In the genomic region with DNA sequence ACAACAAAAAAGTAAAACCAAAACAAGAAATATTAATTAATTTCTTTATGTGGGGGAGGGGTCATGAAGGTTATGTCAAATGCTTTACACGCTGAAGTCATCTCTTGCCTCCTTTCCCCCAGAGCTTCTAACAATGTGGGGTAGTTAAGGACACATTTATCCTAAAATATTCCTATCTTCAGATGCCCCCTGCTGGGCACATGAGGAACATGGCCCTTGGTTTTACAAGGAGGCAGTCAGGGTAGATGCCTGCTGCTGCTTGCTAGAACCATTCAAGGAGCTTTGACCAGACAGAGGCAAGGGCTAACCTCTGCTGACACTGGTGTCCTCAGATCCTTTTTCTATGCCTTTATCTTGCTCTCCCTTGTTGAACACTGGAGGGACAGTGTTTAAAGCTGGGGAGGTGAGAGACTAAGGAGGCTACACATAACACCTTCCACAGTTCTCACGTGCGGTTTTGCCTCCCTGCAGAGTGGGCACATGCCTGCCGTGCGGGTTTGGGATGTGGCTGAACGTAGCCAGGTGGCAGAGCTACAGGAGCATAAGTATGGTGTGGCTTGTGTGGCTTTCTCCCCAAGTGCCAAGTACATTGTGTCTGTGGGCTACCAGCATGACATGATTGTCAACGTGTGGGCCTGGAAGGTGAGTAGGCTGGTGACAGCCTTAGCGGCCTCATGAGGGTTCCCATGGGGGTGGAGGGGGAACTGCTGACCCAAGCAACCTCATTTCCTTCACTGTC, we compare ENCODE assay signal across 8 mouse cellular contexts. TPM values are rescaled to one million over a fixed set of nuclear protein-coding genes. Genes with fewer than 3 reads are reported as not detected.
DNase-seq lines count a peak whose midpoint lies in the region; ATAC-seq and TF ChIP-seq lines count a peak whose summit lies in the region.

No protein-coding gene starts in this region.

- dilution Hi-C loops in CH12.LX (cut with MboI; ENCODE audit: extremely low pct_ligation_motif_present, extremely low pct_unique_long_range_greater_than_20kb, low sequenced_read_pairs): no loop called here

- peak; percentile 80 for TF ChIP-seq RAD21 in CH12.LX (IDR thresholded peaks at IDR 0.05; ENCODE audit: low read depth, low read length)

- in situ Hi-C loops in CH12.LX (cut with MboI; ENCODE audit: low pct_ligation_motif_present, low pct_unique_long_range_greater_than_20kb, low sequenced_read_pairs): no loop called here

- no peak overlapping the region for H3K4me3 ChIP-seq in forebrain, embryonic 13.5 days
- no peak overlapping the region for H3K4me3 ChIP-seq in forebrain, embryonic 12.5 days (replicated peaks)
- no peak overlapping the region for H3K4me3 ChIP-seq in CH12.LX (replicated peaks in 1 of 3; ENCODE audit: low read depth in 2 of 3, low read length in 2 of 3, poor library complexity in 1 of 3)
- no peak overlapping the region for H3K4me3 ChIP-seq in forebrain, embryonic 16.5 days (replicated peaks; ENCODE audit: low read length)
- H3K4me3 ChIP-seq in limb, embryonic 12.5 days (replicated peaks): no peak overlapping the region

- no peaks in the 10 kb centered on the region for H3K9me3 ChIP-seq in forebrain, embryonic 13.5 days (replicated peaks)
- H3K9me3 ChIP-seq in forebrain, embryonic 12.5 days: no peaks in the 10 kb centered on the region
- no peaks in the 10 kb centered on the region for H3K9me3 ChIP-seq in CH12.LX (replicated peaks; ENCODE audit: low read length)
- no peaks in the 10 kb centered on the region for H3K9me3 ChIP-seq in forebrain, embryonic 16.5 days (ENCODE audit: control insufficient read depth, low read length)
- no peaks in the 10 kb centered on the region for H3K9me3 ChIP-seq in limb, embryonic 12.5 days

- H3K79me2 ChIP-seq in CH12.LX (replicated peaks; ENCODE audit: control insufficient read depth, extremely low read depth, insufficient read depth, poor library complexity, severe bottlenecking): no peaks in the 10 kb centered on the region

- H3K27me3 ChIP-seq in forebrain, embryonic 13.5 days: no peaks in the 10 kb centered on the region
- H3K27me3 ChIP-seq in forebrain, embryonic 12.5 days: no peaks in the 10 kb centered on the region
- H3K27me3 ChIP-seq in CH12.LX (replicated peaks): no peaks in the 10 kb centered on the region
- no peaks in the 10 kb centered on the region for H3K27me3 ChIP-seq in forebrain, embryonic 16.5 days (replicated peaks; ENCODE audit: control insufficient read depth, insufficient read depth, low read length)
- no peaks in the 10 kb centered on the region for H3K27me3 ChIP-seq in limb, embryonic 12.5 days

- TF ChIP-seq EP300 in CH12.LX (IDR thresholded peaks at IDR 0.05; ENCODE audit: low read length): no peak

- ATAC-seq in forebrain, embryonic 13.5 days: 0 out of 2 replicates have a peak, but pooled peaks have one; percentile 16
- ATAC-seq in forebrain, embryonic 12.5 days (ENCODE audit: low FRiP score): no peak
- ATAC-seq in forebrain, embryonic 16.5 days: peak; percentile 66
- ATAC-seq in limb, embryonic 12.5 days (ENCODE audit: insufficient number of reproducible peaks, insufficient read depth, low FRiP score, low TSS enrichment, low read depth): peak; percentile 20; the same call in 1 of the 2 replicates
- ATAC-seq in neutrophil, adult 5-6 weeks (ENCODE audit: extremely low read depth, insufficient number of reproducible peaks, low FRiP score, poor library complexity, severe bottlenecking): peak; percentile 58

- WGBS in forebrain, embryonic 13.5 days: 83% methylated on average over 8 of the region's 8 CpGs
- 84% methylated on average over 8 of the region's 8 CpGs for WGBS in forebrain, embryonic 12.5 days
- 84% methylated on average over 8 of the region's 8 CpGs for WGBS in forebrain, embryonic 16.5 days
- WGBS in limb, embryonic 12.5 days: 80% methylated on average over 8 of the region's 8 CpGs

- H3K27ac ChIP-seq in forebrain, embryonic 13.5 days: no peak overlapping the region
- H3K27ac ChIP-seq in forebrain, embryonic 12.5 days: no peak overlapping the region
- H3K27ac ChIP-seq in CH12.LX (ENCODE audit: insufficient read depth, low read depth): no peak overlapping the region
- no peak overlapping the region for H3K27ac ChIP-seq in forebrain, embryonic 16.5 days (ENCODE audit: low read length)
- no peak overlapping the region for H3K27ac ChIP-seq in limb, embryonic 12.5 days

- H3K9ac ChIP-seq in forebrain, embryonic 13.5 days: no peak overlapping the region
- no peak overlapping the region for H3K9ac ChIP-seq in forebrain, embryonic 12.5 days
- H3K9ac ChIP-seq in CH12.LX (ENCODE audit: insufficient read depth, low read depth): no peak overlapping the region
- H3K9ac ChIP-seq in forebrain, embryonic 16.5 days (replicated peaks; ENCODE audit: low read depth, low read length): no peak overlapping the region
- no peak overlapping the region for H3K9ac ChIP-seq in limb, embryonic 12.5 days (replicated peaks)

- H3K36me3 ChIP-seq in forebrain, embryonic 13.5 days (ENCODE audit: poor library complexity, severe bottlenecking): peaks cover 18% of the 10 kb centered on the region
- peaks cover 16% of the 10 kb centered on the region for H3K36me3 ChIP-seq in forebrain, embryonic 12.5 days (replicated peaks)
- H3K36me3 ChIP-seq in CH12.LX (replicated peaks in 1 of 2; ENCODE audit: control insufficient read depth in 1 of 2, insufficient read depth in 1 of 2, low read length in 1 of 2): peaks cover 9 to 49% of the 10 kb centered on the region in 2 experiments
- H3K36me3 ChIP-seq in forebrain, embryonic 16.5 days (ENCODE audit: control insufficient read depth, insufficient read depth): peaks cover 5% of the 10 kb centered on the region; the same call in 1 of the 2 replicates
- peaks cover 32% of the 10 kb centered on the region for H3K36me3 ChIP-seq in limb, embryonic 12.5 days

- DNase-seq in CH12.LX (ENCODE audit: extremely low read depth): peak; percentile 60
- DNase-seq in cerebellum, adult 11 months: peak; percentile 44
- peak; percentile 66 for DNase-seq in kidney, adult 18-20 months

- TF ChIP-seq CTCF in CH12.LX (conservative IDR thresholded peaks at IDR 0.05 in 1 of 2, IDR thresholded peaks at IDR 0.05 in 1 of 2; ENCODE audit: low read depth in 2 of 2, low read length in 2 of 2): peak; percentile 62 to 88

- TF ChIP-seq POLR2A in CH12.LX (IDR thresholded peaks at IDR 0.05; ENCODE audit: low read depth, low read length): no peak

- no peaks in the 10 kb centered on the region for H3K4me1 ChIP-seq in forebrain, embryonic 13.5 days
- H3K4me1 ChIP-seq in forebrain, embryonic 12.5 days: no peaks in the 10 kb centered on the region
- peaks cover 0 to 6% of the 10 kb centered on the region in 2 experiments; a peak in 1 of 4 replicates for H3K4me1 ChIP-seq in CH12.LX (ENCODE audit: control insufficient read depth in 1 of 2, insufficient read depth in 2 of 2)
- no peaks in the 10 kb centered on the region for H3K4me1 ChIP-seq in forebrain, embryonic 16.5 days (replicated peaks; ENCODE audit: control insufficient read depth, insufficient read depth, low read length)
- H3K4me1 ChIP-seq in limb, embryonic 12.5 days (replicated peaks): no peaks in the 10 kb centered on the region

- H3K4me2 ChIP-seq in forebrain, embryonic 13.5 days: no peak overlapping the region
- no peak overlapping the region for H3K4me2 ChIP-seq in forebrain, embryonic 12.5 days
- H3K4me2 ChIP-seq in CH12.LX (ENCODE audit: insufficient read depth, low read depth, poor library complexity, severe bottlenecking): no peak overlapping the region
- H3K4me2 ChIP-seq in forebrain, embryonic 16.5 days (ENCODE audit: low read length): no peak overlapping the region
- no peak overlapping the region for H3K4me2 ChIP-seq in limb, embryonic 12.5 days

RNA-seq across cellular contexts. Expression of a gene that starts 15.7 kb away (rescaled TPM):
- polyA plus RNA-seq in forebrain, embryonic 13.5 days (2015; fragmentation: Nextera tagmentation; extraction: Ambion mirVana): 19.8 and 22.4 TPM in 2 replicates
- 19.3 and 20.2 TPM in 2 replicates for polyA plus RNA-seq in forebrain, embryonic 12.5 days (2016; fragmentation: Nextera tagmentation; extraction: Ambion mirVana)
- total RNA-seq in CH12.LX (2012; rRNA removed) (12.7 and 14.6 TPM in 2 replicates), CH12.LX (2014; rRNA removed) (8.4 and 11.3 TPM in 2 replicates)
- 10.6 and 15.0 TPM in 2 replicates for polyA plus RNA-seq in CH12.LX (2012; ENCODE audit: insufficient read length, low read depth)
- 16.2 and 17.4 TPM in 2 replicates for polyA plus RNA-seq in forebrain, embryonic 16.5 days (2015; fragmentation: Nextera tagmentation; extraction: Ambion mirVana)
- 21.1 and 24.3 TPM in 2 replicates for polyA plus RNA-seq in limb, embryonic 12.5 days (2016; fragmentation: Nextera tagmentation; extraction: Ambion mirVana)
- 1.5 and 3.2 TPM in 2 replicates for total RNA-seq in neutrophil, adult 5-6 weeks (2017)

RNA-seq across cellular contexts. Expression of a gene that starts 15.7 kb away (rescaled TPM):
- 4.8 and 6.2 TPM in 2 replicates for polyA plus RNA-seq in forebrain, embryonic 13.5 days (2015; fragmentation: Nextera tagmentation; extraction: Ambion mirVana)
- 6.9 and 7.3 TPM in 2 replicates for polyA plus RNA-seq in forebrain, embryonic 12.5 days (2016; fragmentation: Nextera tagmentation; extraction: Ambion mirVana)
- total RNA-seq in CH12.LX (2012; rRNA removed): 1.0 and 1.9 TPM in 2 replicates
- total RNA-seq in CH12.LX (2014; rRNA removed): 0.77 and 0.84 TPM in 2 replicates
- 1.8 and 2.0 TPM in 2 replicates for polyA plus RNA-seq in CH12.LX (2012; ENCODE audit: insufficient read length, low read depth)
- polyA plus RNA-seq in forebrain, embryonic 16.5 days (2015; fragmentation: Nextera tagmentation; extraction: Ambion mirVana): 4.6 and 7.2 TPM in 2 replicates
- polyA plus RNA-seq in limb, embryonic 12.5 days (2016; fragmentation: Nextera tagmentation; extraction: Ambion mirVana): 4.6 and 5.0 TPM in 2 replicates
- total RNA-seq in neutrophil, adult 5-6 weeks (2017): 3.1 and 5.9 TPM in 2 replicates

RNA-seq across cellular contexts. Expression of a gene that starts 21.6 kb away (rescaled TPM):
- polyA plus RNA-seq in forebrain, embryonic 13.5 days (2015; fragmentation: Nextera tagmentation; extraction: Ambion mirVana): 1.5 and 1.9 TPM in 2 replicates
- polyA plus RNA-seq in forebrain, embryonic 12.5 days (2016; fragmentation: Nextera tagmentation; extraction: Ambion mirVana): 3.4 and 3.6 TPM in 2 replicates
- total RNA-seq in CH12.LX (2012; rRNA removed) (2.5 and 4.0 TPM in 2 replicates), CH12.LX (2014; rRNA removed) (0.90 and 1.5 TPM in 2 replicates)
- 2.3 and 2.7 TPM in 2 replicates for polyA plus RNA-seq in CH12.LX (2012; ENCODE audit: insufficient read length, low read depth)
- polyA plus RNA-seq in forebrain, embryonic 16.5 days (2015; fragmentation: Nextera tagmentation; extraction: Ambion mirVana): 2.4 and 4.0 TPM in 2 replicates
- polyA plus RNA-seq in limb, embryonic 12.5 days (2016; fragmentation: Nextera tagmentation; extraction: Ambion mirVana): 3.7 and 3.8 TPM in 2 replicates
- 4.8 and 8.0 TPM in 2 replicates for total RNA-seq in neutrophil, adult 5-6 weeks (2017)

RNA-seq across cellular contexts. Expression of a gene that starts 39.1 kb away (rescaled TPM):
- 4.0 and 4.3 TPM in 2 replicates for polyA plus RNA-seq in forebrain, embryonic 13.5 days (2015; fragmentation: Nextera tagmentation; extraction: Ambion mirVana)
- polyA plus RNA-seq in forebrain, embryonic 12.5 days (2016; fragmentation: Nextera tagmentation; extraction: Ambion mirVana): 4.6 and 5.3 TPM in 2 replicates
- total RNA-seq in CH12.LX (2012; rRNA removed): 4.3 and 4.4 TPM in 2 replicates
- total RNA-seq in CH12.LX (2014; rRNA removed): 1.8 and 1.9 TPM in 2 replicates
- 4.5 and 7.0 TPM in 2 replicates for polyA plus RNA-seq in CH12.LX (2012; ENCODE audit: insufficient read length, low read depth)
- polyA plus RNA-seq in forebrain, embryonic 16.5 days (2015; fragmentation: Nextera tagmentation; extraction: Ambion mirVana): 4.9 and 5.8 TPM in 2 replicates
- 3.4 and 4.9 TPM in 2 replicates for polyA plus RNA-seq in limb, embryonic 12.5 days (2016; fragmentation: Nextera tagmentation; extraction: Ambion mirVana)
- 4.1 and 4.8 TPM in 2 replicates for total RNA-seq in neutrophil, adult 5-6 weeks (2017)
